Mouse (Mus musculus): ENCODE measurements at regions not wholly inside any gene's neighbourhood (a gene's known extent, or its start where the extent isn't known, plus 50 kb on each side); places are given as distances from the start of the nearest gene placed in this dataset.

DNA sequence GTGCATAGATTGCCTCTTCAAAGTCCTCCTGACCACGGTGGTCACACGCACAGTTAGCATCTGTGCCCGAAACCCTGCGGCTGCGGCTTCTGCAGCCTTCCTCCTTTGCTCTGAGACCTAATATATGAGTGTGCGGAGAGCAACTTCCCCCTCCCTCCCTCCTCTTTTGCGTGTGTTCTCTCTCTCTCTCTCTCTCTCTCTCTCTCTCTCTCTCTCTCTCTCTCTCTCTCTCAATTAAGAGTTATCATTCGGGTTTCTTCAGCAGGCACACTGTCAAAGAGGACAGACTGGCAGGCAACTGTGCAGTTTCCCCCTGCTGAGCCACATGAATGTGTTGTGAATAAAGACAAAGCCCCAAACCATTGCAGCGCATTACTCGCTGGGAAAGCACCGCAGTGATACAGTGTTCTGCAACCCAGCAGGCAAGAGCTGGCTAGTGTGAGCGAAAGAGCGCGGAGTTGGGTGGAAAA is 900.8 kb downstream of the Mat2b start:
- DNase-seq (ENCODE audit: low spot score), result peak; percentile 8

- DNase-seq (ENCODE audit: low spot score), result no peak
Measured at GRCm38 (mm10) chr11:39792112-39792511, 902.9 kb downstream of the Mat2b start.

Measured in layer of hippocampus, adult 9-10 months (tissue).